Mouse (Mus musculus): ENCODE measurements around the gene Tjp2. TPM values are rescaled to one million over a fixed set of nuclear protein-coding genes. Genes with fewer than 3 reads are reported as not detected.

Tjp2 gene
- polyA plus RNA-seq, 1 experiment: 0.02 TPM

- TF ChIP-seq GATA1 (IDR thresholded peaks at IDR 0.05; ENCODE audit: low read length): no peak
Observed at GRCm38 (mm10) chr19:24241799-24242546, 17.1 kb upstream of the Tjp2 start.

GRCm38 (mm10) chr19:24241271-24241670 lies 16.4 kb upstream of the Tjp2 start:
- TF ChIP-seq GATA1 (IDR thresholded peaks at IDR 0.05; ENCODE audit: low read length): no peak

- no peak for TF ChIP-seq GATA1 (IDR thresholded peaks at IDR 0.05; ENCODE audit: low read length)
Observed at GRCm38 (mm10) chr19:24238011-24238410, 13.2 kb upstream of the Tjp2 start.

- TF ChIP-seq GATA1 (IDR thresholded peaks at IDR 0.05; ENCODE audit: low read length): no peak
Observed at GRCm38 (mm10) chr19:24225305-24225696, 471 bp upstream of the Tjp2 start.

GRCm38 (mm10) chr19:24223851-24224251 lies 979 bp downstream of the Tjp2 start:
- TF ChIP-seq GATA1 (IDR thresholded peaks at IDR 0.05; ENCODE audit: low read length): no peak

- TF ChIP-seq GATA1 (IDR thresholded peaks at IDR 0.05; ENCODE audit: low read length): no peak
Observed at GRCm38 (mm10) chr19:24221455-24221854, 3.4 kb downstream of the Tjp2 start.

GRCm38 (mm10) chr19:24220795-24221445 lies 3.9 kb downstream of the Tjp2 start:
- TF ChIP-seq GATA1 (IDR thresholded peaks at IDR 0.05; ENCODE audit: low read length): no peak

GRCm38 (mm10) chr19:24219011-24219410 lies 5.8 kb downstream of the Tjp2 start:
- TF ChIP-seq GATA1 (IDR thresholded peaks at IDR 0.05; ENCODE audit: low read length): no peak

- no peak for TF ChIP-seq GATA1 (IDR thresholded peaks at IDR 0.05; ENCODE audit: low read length)
Observed at GRCm38 (mm10) chr19:24218291-24218690, 6.5 kb downstream of the Tjp2 start.

- TF ChIP-seq GATA1 (IDR thresholded peaks at IDR 0.05; ENCODE audit: low read length): no peak
Observed at GRCm38 (mm10) chr19:24217851-24218250, 7.0 kb downstream of the Tjp2 start.

GRCm38 (mm10) chr19:24216771-24217170 lies 8.1 kb downstream of the Tjp2 start:
- TF ChIP-seq GATA1 (IDR thresholded peaks at IDR 0.05; ENCODE audit: low read length): no peak

- no peak for TF ChIP-seq GATA1 (IDR thresholded peaks at IDR 0.05; ENCODE audit: low read length)
Observed at GRCm38 (mm10) chr19:24214939-24215338, 9.9 kb downstream of the Tjp2 start.

- TF ChIP-seq GATA1 (IDR thresholded peaks at IDR 0.05; ENCODE audit: low read length): no peak
Observed at GRCm38 (mm10) chr19:24213299-24213698, 11.5 kb downstream of the Tjp2 start.

GRCm38 (mm10) chr19:24212552-24213249 lies 12.1 kb downstream of the Tjp2 start:
- no peak for TF ChIP-seq GATA1 (IDR thresholded peaks at IDR 0.05; ENCODE audit: low read length)

GRCm38 (mm10) chr19:24211168-24211567 lies 13.7 kb downstream of the Tjp2 start:
- no peak for TF ChIP-seq GATA1 (IDR thresholded peaks at IDR 0.05; ENCODE audit: low read length)

- no peak for TF ChIP-seq GATA1 (IDR thresholded peaks at IDR 0.05; ENCODE audit: low read length)
Observed at GRCm38 (mm10) chr19:24209516-24209915, 15.3 kb downstream of the Tjp2 start.

All from G1E-ER4 (cell line).